Mouse (Mus musculus): ENCODE measurements around the gene Vmn1r120. TPM values are rescaled to one million over a fixed set of nuclear protein-coding genes. Genes with fewer than 3 reads are reported as not detected.
"Not testable (repeated sequence)": the region's sequence is repeated elsewhere in the genome, so short reads cannot be mapped to it uniquely, and the experiment has no call there.

Gene Vmn1r120
- polyA plus RNA-seq (2016; fragmentation: Nextera tagmentation; extraction: Ambion mirVana): not detected in 2 replicates

DNA sequence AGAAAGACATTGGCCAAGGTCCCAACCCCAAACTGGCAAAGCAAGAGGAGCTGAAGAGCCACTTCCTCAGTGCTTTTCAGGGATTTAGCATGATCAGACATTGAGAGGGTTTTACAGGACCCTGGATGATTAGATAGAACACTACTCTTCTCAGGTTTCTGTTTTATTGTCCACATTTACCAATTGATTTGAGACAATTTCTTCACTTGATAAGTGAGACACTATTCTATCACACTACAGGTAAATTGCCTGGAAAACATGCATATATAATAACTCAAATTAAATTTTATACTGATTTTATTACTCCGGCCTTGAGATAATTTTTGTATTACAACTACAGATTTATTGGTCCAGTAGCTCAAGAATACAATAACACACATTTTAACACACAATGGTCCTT is at the start of gene Vmn1r120:
Gene Vmn1r120, minus strand, starts transcription at position 101 of the 400 bp plus-strand sequence.
- not testable (repeated sequence) for H3K9me3 ChIP-seq (replicated peaks); H3K27ac ChIP-seq (replicated peaks); H3K4me1 ChIP-seq; H3K27me3 ChIP-seq (ENCODE audit: low read depth, poor library complexity, severe bottlenecking); DNase-seq (ENCODE audit: low spot score); H3K4me3 ChIP-seq; H3K36me3 ChIP-seq
- WGBS: 90% methylated on average over 1 of the region's 1 CpGs

DNA sequence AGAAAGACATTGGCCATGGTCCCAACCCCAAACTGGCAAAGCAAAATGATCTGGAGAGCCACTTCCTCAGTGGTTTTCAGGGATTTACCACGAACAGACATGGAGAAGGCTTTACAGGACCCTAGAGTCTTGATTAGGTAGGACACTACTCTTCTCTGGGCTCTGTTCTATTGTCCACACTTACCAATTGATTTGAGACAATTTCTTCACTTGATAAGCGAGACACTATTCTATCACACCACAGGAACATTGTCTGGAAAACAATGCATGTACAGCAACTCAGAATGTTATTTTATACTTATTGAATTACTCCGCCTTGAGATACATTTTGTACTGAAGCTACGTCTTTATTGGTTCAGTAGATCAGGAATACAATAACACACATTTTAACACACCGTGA is 44.8 kb upstream of the Vmn1r120 start, which contains the start of gene Vmn1r121:
Gene Vmn1r121, minus strand, starts transcription at position 101 of the 400 bp plus-strand sequence.
- H3K27ac ChIP-seq (replicated peaks); H3K9me3 ChIP-seq (replicated peaks); H3K4me1 ChIP-seq; H3K27me3 ChIP-seq (ENCODE audit: low read depth, poor library complexity, severe bottlenecking); H3K4me3 ChIP-seq; H3K36me3 ChIP-seq; DNase-seq (ENCODE audit: low spot score): not testable (repeated sequence)
- 79% methylated on average over 5 of the region's 5 CpGs for WGBS

DNA sequence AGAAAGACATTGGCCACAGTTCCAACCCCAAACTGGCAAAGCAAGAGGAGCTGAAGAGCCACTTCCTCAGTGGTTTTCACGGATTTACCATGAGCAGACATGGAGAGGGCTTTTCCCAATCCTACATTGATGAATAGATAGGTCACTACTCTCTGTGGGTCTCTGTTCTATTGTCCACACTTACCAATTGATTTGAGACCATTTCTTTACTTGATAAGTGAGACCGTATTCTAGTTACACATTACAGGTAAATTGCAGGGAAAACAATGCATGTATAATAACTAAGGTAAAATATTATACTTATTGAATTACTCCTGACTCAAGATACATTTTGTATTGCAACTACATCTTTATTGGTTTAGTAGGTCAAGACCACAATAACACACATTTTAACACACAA is 41.2 kb downstream of the Vmn1r120 start, which contains the start of gene Vmn1r119:
Gene Vmn1r119, minus strand, starts transcription at position 101 of the 400 bp plus-strand sequence.
- H3K4me3 ChIP-seq; H3K27ac ChIP-seq (replicated peaks); H3K9me3 ChIP-seq (replicated peaks); H3K36me3 ChIP-seq; H3K4me1 ChIP-seq; H3K27me3 ChIP-seq (ENCODE audit: low read depth, poor library complexity, severe bottlenecking); DNase-seq (ENCODE audit: low spot score): not testable (repeated sequence)
- no CpG with 5 or more reads among the region's 2 CpGs for WGBS

Other genes with a start within 250 kb of the Vmn1r120 start
- gene Vmn1r114, start 241.6 kb downstream of the Vmn1r120 start, polyA plus RNA-seq (2016; fragmentation: Nextera tagmentation; extraction: Ambion mirVana): not detected in 2 replicates
- not detected in 2 replicates for gene Vmn1r115, start 208.8 kb downstream of the Vmn1r120 start, polyA plus RNA-seq (2016; fragmentation: Nextera tagmentation; extraction: Ambion mirVana)
- gene Vmn1r116, start 181.5 kb downstream of the Vmn1r120 start, polyA plus RNA-seq (2016; fragmentation: Nextera tagmentation; extraction: Ambion mirVana): not detected in 2 replicates
- not detected in 2 replicates for gene Vmn1r117, start 169.7 kb downstream of the Vmn1r120 start, polyA plus RNA-seq (2016; fragmentation: Nextera tagmentation; extraction: Ambion mirVana)
- gene Vmn1r118, start 141.4 kb downstream of the Vmn1r120 start, polyA plus RNA-seq (2016; fragmentation: Nextera tagmentation; extraction: Ambion mirVana): not detected in 2 replicates
- not detected in 2 replicates for gene Vmn1r119, start 41.3 kb downstream of the Vmn1r120 start, polyA plus RNA-seq (2016; fragmentation: Nextera tagmentation; extraction: Ambion mirVana)
- not detected in 2 replicates for gene Vmn1r121, start 44.7 kb upstream of the Vmn1r120 start, polyA plus RNA-seq (2016; fragmentation: Nextera tagmentation; extraction: Ambion mirVana)
- not detected in 2 replicates for gene Vmn1r122, start 80.3 kb upstream of the Vmn1r120 start, polyA plus RNA-seq (2016; fragmentation: Nextera tagmentation; extraction: Ambion mirVana)
- not detected in 2 replicates for gene Vmn1r123, start 108.4 kb upstream of the Vmn1r120 start, polyA plus RNA-seq (2016; fragmentation: Nextera tagmentation; extraction: Ambion mirVana)
- gene Gm5157, start 136.6 kb upstream of the Vmn1r120 start, polyA plus RNA-seq (2016; fragmentation: Nextera tagmentation; extraction: Ambion mirVana): not detected in 2 replicates
- gene Vmn1r124, start 206.8 kb upstream of the Vmn1r120 start, polyA plus RNA-seq (2016; fragmentation: Nextera tagmentation; extraction: Ambion mirVana): not detected in 2 replicates
- gene Vmn1r125, start 218.4 kb upstream of the Vmn1r120 start, polyA plus RNA-seq (2016; fragmentation: Nextera tagmentation; extraction: Ambion mirVana): not detected in 2 replicates
- gene Vmn1r126, start 247.7 kb upstream of the Vmn1r120 start, polyA plus RNA-seq (2016; fragmentation: Nextera tagmentation; extraction: Ambion mirVana): not detected in 2 replicates

Data from midbrain, embryonic 10.5 days (tissue).